Mouse (Mus musculus) bone marrow, adult 2 months (tissue): ENCODE results near the gene Cox5a.

ENCODE experiments used
- CTCF ChIP-seq: fragments of 200-500 bp; IDR thresholded peaks from 2 replicates; pipeline ENCODE4 v1.5.1; 2011; ENCODE audit warnings: low read length, control low read depth; ENCODE audit not compliant: control insufficient read depth, insufficient read depth
- POLR2A ChIP-seq: fragments of 200-500 bp; IDR thresholded peaks from 2 replicates; pipeline ENCODE4 v1.6.1; 2011; ENCODE audit warnings: low read depth, mild to moderate bottlenecking, control low read depth, low read length, borderline replicate concordance; ENCODE audit not compliant: control insufficient read depth

DNA sequence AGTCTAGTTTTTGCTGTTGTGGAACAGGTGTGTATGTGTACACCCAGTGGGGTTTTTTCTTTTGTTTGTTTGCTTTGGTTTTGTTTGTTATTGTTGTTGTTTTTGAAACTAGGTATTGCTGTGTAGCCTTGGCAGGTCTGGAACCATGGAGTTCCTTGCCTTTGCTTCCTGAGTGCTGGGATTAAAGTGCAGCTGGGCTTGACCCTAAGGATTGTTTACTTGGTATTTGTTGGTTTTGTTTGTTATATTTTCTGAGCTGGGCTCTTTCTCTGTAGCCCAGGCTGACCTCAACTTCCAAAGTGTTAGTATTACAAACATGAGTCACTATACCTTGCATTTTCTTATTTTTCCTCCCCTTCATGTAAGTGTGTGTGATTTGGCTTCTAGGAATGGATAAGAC is 5.4 kb downstream of the Cox5a start:
- TF ChIP-seq POLR2A (no peak), CTCF (no peak)
